Comparison of ENCODE assay signal across 10 mouse cellular contexts in the genomic region with DNA sequence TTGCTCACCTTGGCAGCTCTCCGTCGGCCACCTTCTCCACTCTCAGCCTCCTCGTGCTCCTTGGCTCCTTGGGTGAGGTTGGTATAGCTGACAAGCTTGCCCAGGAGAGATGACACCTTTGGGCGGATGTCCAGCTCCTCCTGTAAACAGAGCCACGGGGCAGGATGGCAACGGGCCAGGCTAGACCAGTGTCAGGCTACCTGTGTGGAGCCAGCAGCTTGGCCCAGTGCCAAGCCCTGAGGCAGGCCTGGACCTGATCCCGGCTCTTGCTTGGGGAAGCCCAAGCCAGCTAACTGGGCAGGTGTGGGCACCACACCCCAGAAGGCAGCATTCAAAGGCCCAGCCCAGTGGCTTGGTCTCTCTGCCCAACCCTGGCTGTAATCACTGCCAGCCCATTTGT. TPM values are rescaled to one million over a fixed set of nuclear protein-coding genes. Genes with fewer than 3 reads are reported as not detected.
A peak's percentile ranks its signal among the peaks of the same experiment; 100 is the strongest.
DNase-seq lines count a peak whose midpoint lies in the region; ATAC-seq and TF ChIP-seq lines count a peak whose summit lies in the region.
"Had no signal": no experiment of that assay in that cellular context is flagged by ENCODE, and none has a peak within 500 bp of the region (broad histone marks: within the 10 kb centered on the region; RNA-seq: fewer than 3 reads in every experiment).

No protein-coding gene starts in this region.

- 77% methylated on average over 7 of the region's 7 CpGs for whole genome bisulfite sequencing in intestine, embryonic 15.5 days
- WGBS in forebrain, postnatal 0 days: 70% methylated on average over 7 of the region's 7 CpGs

- no peak overlapping the region for H3K27ac ChIP-seq in intestine, embryonic 15.5 days
- no peak overlapping the region for H3K27ac ChIP-seq in forebrain, postnatal 0 days (ENCODE audit: low read depth, low read length)
- H3K27ac ChIP-seq: heart, embryonic 13.5 days had no signal

- no peaks in the 10 kb centered on the region for H3K9me3 ChIP-seq in intestine, embryonic 15.5 days
- no peaks in the 10 kb centered on the region for H3K9me3 ChIP-seq in forebrain, postnatal 0 days (ENCODE audit: low read length)
- H3K9me3 ChIP-seq: heart, embryonic 13.5 days had no signal

- no peak overlapping the region for H3K4me3 ChIP-seq in intestine, embryonic 15.5 days (replicated peaks)
- H3K4me3 ChIP-seq in forebrain, postnatal 0 days (ENCODE audit: low read depth, low read length): no peak overlapping the region
- H3K4me3 ChIP-seq: heart, embryonic 13.5 days had no signal

- H3K36me3 ChIP-seq in intestine, embryonic 15.5 days: no peaks in the 10 kb centered on the region; the same call in none of the 2 replicates
- H3K36me3 ChIP-seq in forebrain, postnatal 0 days (ENCODE audit: insufficient read depth): no peaks in the 10 kb centered on the region

- H3K4me2 ChIP-seq in intestine, embryonic 15.5 days (replicated peaks): no peak overlapping the region
- H3K4me2 ChIP-seq in forebrain, postnatal 0 days (ENCODE audit: low read depth): no peak overlapping the region
- H3K4me2 ChIP-seq: heart, embryonic 13.5 days had no signal

- no peaks in the 10 kb centered on the region for H3K27me3 ChIP-seq in intestine, embryonic 15.5 days (replicated peaks)
- H3K27me3 ChIP-seq in forebrain, postnatal 0 days (ENCODE audit: insufficient read depth, low read length): no peaks in the 10 kb centered on the region
- H3K27me3 ChIP-seq: heart, embryonic 13.5 days had no signal

- no peak for TF ChIP-seq CTCF in forebrain, postnatal 0 days (IDR thresholded peaks at IDR 0.05; ENCODE audit: low read depth)

- ATAC-seq in frontal cortex, adult (ENCODE audit: low TSS enrichment): 0 out of 2 replicates have a peak, but pooled peaks have one; percentile 41
- ATAC-seq in intestine, embryonic 15.5 days: peak; percentile 66; the same call in 1 of the 2 replicates
- no peak for ATAC-seq in forebrain, postnatal 0 days

- no peak for DNase-seq in frontal cortex, postnatal 36 days (ENCODE audit: low spot score in 2 of 2)
- peak; percentile 73 for DNase-seq in cerebellum, adult 11 months
- peak; percentile 45 for DNase-seq in ovary, postnatal 14 days (ENCODE audit: low spot score)
- no peak for DNase-seq in retina, postnatal 1 day
- DNase-seq in forebrain, postnatal 0 days: no peak
- DNase-seq in left cerebral cortex, adult 11 months (ENCODE audit: low spot score): no peak

- no peak overlapping the region for H3K9ac ChIP-seq in intestine, embryonic 15.5 days
- H3K9ac ChIP-seq in forebrain, postnatal 0 days: no peak overlapping the region
- H3K9ac ChIP-seq: heart, embryonic 13.5 days had no signal

- peaks cover 13% of the 10 kb centered on the region for H3K4me1 ChIP-seq in intestine, embryonic 15.5 days (replicated peaks)
- no peaks in the 10 kb centered on the region for H3K4me1 ChIP-seq in forebrain, postnatal 0 days (ENCODE audit: insufficient read depth)

RNA-seq across cellular contexts. Expression of a gene that starts 6.5 kb away (rescaled TPM):
- polyA plus RNA-seq in intestine, embryonic 15.5 days (2015; fragmentation: Nextera tagmentation; extraction: Ambion mirVana): 23.9 and 24.0 TPM in 2 replicates
- 9.7 and 12.4 TPM in 2 replicates for total RNA-seq in forebrain, postnatal 0 days (2014; rRNA removed)
- 9.8 and 12.1 TPM in 2 replicates for polyA plus RNA-seq in forebrain, postnatal 0 days (2015; fragmentation: Nextera tagmentation; extraction: Ambion mirVana)

RNA-seq across cellular contexts. Expression of a gene that starts 16.2 kb away (rescaled TPM):
- 2.1 and 2.3 TPM in 2 replicates for polyA plus RNA-seq in intestine, embryonic 15.5 days (2015; fragmentation: Nextera tagmentation; extraction: Ambion mirVana)
- 6.0 and 7.9 TPM in 2 replicates for total RNA-seq in forebrain, postnatal 0 days (2014; rRNA removed)
- 3.8 and 5.9 TPM in 2 replicates for polyA plus RNA-seq in forebrain, postnatal 0 days (2015; fragmentation: Nextera tagmentation; extraction: Ambion mirVana)

RNA-seq across cellular contexts. Expression of a gene that starts 19.9 kb away (rescaled TPM):
- not detected in 2 replicates for polyA plus RNA-seq in intestine, embryonic 15.5 days (2015; fragmentation: Nextera tagmentation; extraction: Ambion mirVana)
- total RNA-seq in forebrain, postnatal 0 days (2014; rRNA removed): not detected in 2 replicates
- not detected in 2 replicates for polyA plus RNA-seq in forebrain, postnatal 0 days (2015; fragmentation: Nextera tagmentation; extraction: Ambion mirVana)
- total RNA-seq: adrenal gland, postnatal 36 days had no signal
- polyA plus RNA-seq: heart, embryonic 13.5 days had no signal

RNA-seq across cellular contexts. Expression of a gene that starts 21.1 kb away (rescaled TPM):
- 76.6 and 99.7 TPM in 2 replicates for polyA plus RNA-seq in intestine, embryonic 15.5 days (2015; fragmentation: Nextera tagmentation; extraction: Ambion mirVana)
- total RNA-seq in forebrain, postnatal 0 days (2014; rRNA removed): 46.5 and 63.7 TPM in 2 replicates
- polyA plus RNA-seq in forebrain, postnatal 0 days (2015; fragmentation: Nextera tagmentation; extraction: Ambion mirVana): 86.2 and 95.8 TPM in 2 replicates

RNA-seq across cellular contexts. Expression of a gene that starts 25.7 kb away (rescaled TPM):
- polyA plus RNA-seq in intestine, embryonic 15.5 days (2015; fragmentation: Nextera tagmentation; extraction: Ambion mirVana): 0.82 and 3.2 TPM in 2 replicates
- total RNA-seq in forebrain, postnatal 0 days (2014; rRNA removed): 1.0 and 3.3 TPM in 2 replicates
- 1.1 and 1.9 TPM in 2 replicates for polyA plus RNA-seq in forebrain, postnatal 0 days (2015; fragmentation: Nextera tagmentation; extraction: Ambion mirVana)

Comparison
In these comparisons a context has a peak if more than half of its experiments do, and no peak if none do; other contexts are left out.
1. DNase-seq: peak in cerebellum, adult 11 months (single experiment) and ovary, postnatal 14 days (single experiment); none in frontal cortex, postnatal 36 days (0 of 2), retina, postnatal 1 day (single experiment), forebrain, postnatal 0 days (single experiment) and left cerebral cortex, adult 11 months (single experiment).